Mouse (Mus musculus) CH12.LX (cell line): Measurements from ENCODE around the gene Tspan5. TPM values are rescaled to one million over a fixed set of nuclear protein-coding genes. Genes with fewer than 3 reads are reported as not detected.

ENCODE experiments used
- DNase-seq: peaks from one replicate; pipeline ENCODE4 v3.0.0-alpha.2; 2013; ENCODE audit errors: extremely low read depth
- H3K27ac ChIP-seq: 2 replicates; pipeline ENCODE4 v1.5.1; 2012; ENCODE audit warnings: low read depth, mild to moderate bottlenecking, control low read depth, moderate library complexity; ENCODE audit not compliant: insufficient read depth
- H3K27me3 ChIP-seq: replicated peaks from 2 replicates; pipeline ENCODE3; 2012; ENCODE audit warnings: inconsistent platforms
- H3K36me3 ChIP-seq, 2 experiments: replicated peaks in 1 of 2; 2 replicates each; pipeline versions ENCODE3 to v1.6.1; 2012; ENCODE audit warnings: inconsistent platforms in 1 of 2, low read length in 1 of 2, mild to moderate bottlenecking in 1 of 2, mixed read lengths in 1 of 2, moderate library complexity in 1 of 2; ENCODE audit not compliant: control insufficient read depth in 1 of 2, insufficient read depth in 1 of 2
- H3K4me1 ChIP-seq, 2 experiments: 2 replicates each; pipeline ENCODE4 v1.6.1; 2012; ENCODE audit warnings: inconsistent platforms in 1 of 2, moderate library complexity in 1 of 2; ENCODE audit not compliant: insufficient read depth in 2 of 2, control insufficient read depth in 1 of 2
- H3K4me2 ChIP-seq: 2 replicates; pipeline ENCODE4 v1.6.1; 2012; ENCODE audit warnings: low read depth, mild to moderate bottlenecking, control low read depth; ENCODE audit not compliant: poor library complexity, insufficient read depth, severe bottlenecking
- H3K4me3 ChIP-seq, 3 experiments: fragments of 150-350 bp in 1 of 3; sonication (generic) in 1 of 3; replicated peaks in 1 of 3; 2 replicates each; pipeline versions ENCODE3 to v1.5.1; 2011 to 2012; ENCODE audit warnings: low read depth in 2 of 3, low read length in 2 of 3, mild to moderate bottlenecking in 2 of 3, moderate library complexity in 2 of 3, control low read depth in 1 of 3, improper control_type of control experiment in 1 of 3, inconsistent platforms in 1 of 3, mixed read lengths in 1 of 3; ENCODE audit not compliant: poor library complexity in 1 of 3
- H3K79me2 ChIP-seq: replicated peaks from 2 replicates; pipeline ENCODE4 v1.6.1; 2012; ENCODE audit warnings: mild to moderate bottlenecking, moderate library complexity; ENCODE audit not compliant: control insufficient read depth, poor library complexity, insufficient read depth, severe bottlenecking; ENCODE audit errors: extremely low read depth
- H3K9ac ChIP-seq: 2 replicates; pipeline ENCODE4 v1.6.1; 2012; ENCODE audit warnings: low read depth, mild to moderate bottlenecking, control low read depth, moderate library complexity; ENCODE audit not compliant: insufficient read depth
- H3K9me3 ChIP-seq: replicated peaks from 2 replicates; pipeline ENCODE3; 2012; ENCODE audit warnings: low read length, inconsistent platforms, mixed read lengths
- CHD1 ChIP-seq: IDR thresholded peaks from 2 replicates; pipeline ENCODE4 v1.6.1; 2012; ENCODE audit warnings: low read depth, low read length, improper control_type of control experiment, inconsistent platforms
- CHD2 ChIP-seq: IDR thresholded peaks from 2 replicates; pipeline ENCODE4 v1.6.1; 2011; ENCODE audit warnings: low read length, improper control_type of control experiment
- CTCF ChIP-seq, 2 experiments: IDR thresholded peaks in 1 of 2; conservative IDR thresholded peaks in 1 of 2; 2 replicates each; pipeline ENCODE4 v1.5.1; 2011 to 2012; ENCODE audit warnings: low read depth in 2 of 2, low read length in 2 of 2, improper control_type of control experiment in 1 of 2, inconsistent platforms in 1 of 2, mild to moderate bottlenecking in 1 of 2, moderate library complexity in 1 of 2
- E2F4 ChIP-seq: IDR thresholded peaks from 2 replicates; pipeline ENCODE4 v1.6.1; 2011; ENCODE audit warnings: low read depth, low read length, improper control_type of control experiment; ENCODE audit not compliant: insufficient replicate concordance
- EP300 ChIP-seq: IDR thresholded peaks from 2 replicates; pipeline ENCODE4 v1.6.1; 2011; ENCODE audit warnings: low read length, improper control_type of control experiment
- GABPA ChIP-seq: IDR thresholded peaks from 2 replicates; pipeline ENCODE4 v1.6.1; 2012; ENCODE audit warnings: low read depth, low read length, improper control_type of control experiment, inconsistent platforms; ENCODE audit not compliant: insufficient replicate concordance
- HCFC1 ChIP-seq: IDR thresholded peaks from 2 replicates; pipeline ENCODE4 v1.6.1; 2012; ENCODE audit warnings: low read depth, mild to moderate bottlenecking, inconsistent platforms, low read length, improper control_type of control experiment
- IRF4 ChIP-seq: IDR thresholded peaks from 2 replicates; pipeline ENCODE4 v1.6.1; 2014; ENCODE audit warnings: low read depth, mild to moderate bottlenecking, inconsistent platforms, low read length, improper control_type of control experiment
- JUN ChIP-seq: IDR thresholded peaks from 2 replicates; pipeline ENCODE4 v1.6.1; 2011; ENCODE audit warnings: low read depth, mild to moderate bottlenecking, low read length, improper control_type of control experiment, moderate library complexity; ENCODE audit not compliant: insufficient read depth
- JUND ChIP-seq: conservative IDR thresholded peaks from 2 replicates; pipeline ENCODE4 v1.6.1; 2011; ENCODE audit warnings: low read depth, low read length, improper control_type of control experiment
- KAT2A ChIP-seq: IDR thresholded peaks from 2 replicates; pipeline ENCODE4 v1.6.1; 2012; ENCODE audit warnings: low read length, improper control_type of control experiment, inconsistent platforms; ENCODE audit not compliant: insufficient replicate concordance
- MAX ChIP-seq: IDR thresholded peaks from 2 replicates; pipeline ENCODE4 v1.6.1; 2011; ENCODE audit warnings: low read length, improper control_type of control experiment
- MAZ ChIP-seq: IDR thresholded peaks from 2 replicates; pipeline ENCODE4 v1.6.1; 2012; ENCODE audit warnings: low read depth, mild to moderate bottlenecking, inconsistent platforms, low read length, improper control_type of control experiment, moderate library complexity
- MYC ChIP-seq: IDR thresholded peaks from 2 replicates; pipeline ENCODE4 v1.6.1; 2011; ENCODE audit warnings: low read depth, mild to moderate bottlenecking, improper control_type of control experiment, low read length
- NELFE ChIP-seq: IDR thresholded peaks from 2 replicates; pipeline ENCODE4 v1.6.1; 2011; ENCODE audit warnings: low read depth, low read length, improper control_type of control experiment
- POLR2AphosphoS2 ChIP-seq: IDR thresholded peaks from 2 replicates; pipeline ENCODE4 v1.6.1; 2011; ENCODE audit warnings: low read depth, low read length, improper control_type of control experiment
- RAD21 ChIP-seq: IDR thresholded peaks from 2 replicates; pipeline ENCODE4 v1.6.1; 2011; ENCODE audit warnings: low read depth, mild to moderate bottlenecking, low read length, improper control_type of control experiment, moderate library complexity
- RCOR1 ChIP-seq: conservative IDR thresholded peaks from 2 replicates; pipeline ENCODE4 v1.6.1; 2012; ENCODE audit warnings: low read depth, mild to moderate bottlenecking, inconsistent platforms, low read length, improper control_type of control experiment
- SMC3 ChIP-seq: IDR thresholded peaks from 2 replicates; pipeline ENCODE4 v1.6.1; 2011; ENCODE audit warnings: low read depth, low read length, improper control_type of control experiment
- TBP ChIP-seq: conservative IDR thresholded peaks from 2 replicates; pipeline ENCODE4 v1.6.1; 2011; ENCODE audit warnings: low read depth, low read length, improper control_type of control experiment
- TCF12 ChIP-seq: IDR thresholded peaks from 2 replicates; pipeline ENCODE4 v1.6.1; 2014; ENCODE audit warnings: low read depth, mild to moderate bottlenecking, inconsistent platforms, low read length, improper control_type of control experiment
- UBTF ChIP-seq: IDR thresholded peaks from 2 replicates; pipeline ENCODE4 v1.6.1; 2012; ENCODE audit warnings: low read depth, mild to moderate bottlenecking, inconsistent platforms, low read length, improper control_type of control experiment, moderate library complexity
- USF1 ChIP-seq: IDR thresholded peaks from 2 replicates; pipeline ENCODE4 v1.6.1; 2014; ENCODE audit warnings: low read depth, mild to moderate bottlenecking, inconsistent platforms, low read length, improper control_type of control experiment
- USF2 ChIP-seq: conservative IDR thresholded peaks from 2 replicates; pipeline ENCODE4 v1.6.1; 2011; ENCODE audit warnings: low read depth, low read length, improper control_type of control experiment
- ZC3H11A ChIP-seq: IDR thresholded peaks from 2 replicates; pipeline ENCODE4 v1.6.1; 2012; ENCODE audit warnings: low read depth, mild to moderate bottlenecking, inconsistent platforms, low read length, improper control_type of control experiment
- dilution Hi-C: fragments of 300-500 bp; cut with MboI; formaldehyde crosslinking; loops from 2 replicates; pipeline ENCODE4 v1.14.3; 2020; ENCODE audit warnings: low sequenced_read_pairs; ENCODE audit not compliant: extremely low pct_unique_long_range_greater_than_20kb, extremely low pct_ligation_motif_present
- in situ Hi-C: fragments of 300-500 bp; cut with MboI; formaldehyde crosslinking; loops from 3 replicates; pipeline ENCODE4 v1.14.3; 2019; ENCODE audit warnings: low sequenced_read_pairs, low pct_ligation_motif_present, low pct_unique_long_range_greater_than_20kb, mixed read lengths
- polyA plus RNA-seq: library from polyadenylated mRNA; unstranded; fragments of >175 nt; gene quantifications from 2 replicates; pipeline ENCODE4 v1.2.1, GENCODE M21; 2012; ENCODE audit warnings: low read depth; ENCODE audit not compliant: insufficient read length
- total RNA-seq, 2 experiments: library from RNA; depleted of rRNA; stranded (reverse); fragments of 300-350 nt in 1 of 2; fragments of >200 nt in 1 of 2; gene quantifications; 2 replicates each; pipeline ENCODE4 v1.2.3; 2012 to 2014

Gene Tspan5
- total and polyA plus RNA-seq, 3 experiments, result 17.2 to 43.1 (median 25.9) TPM

GRCm38 (mm10) chr3:138876418-138876817 is 134.4 kb downstream of the Tspan5 start:
- DNase-seq, result no peak
- TF ChIP-seq JUN, result no peak
- TF ChIP-seq MYC, result no peak
- no peak for TF ChIP-seq TBP
- TF ChIP-seq CHD2, result no peak
- no peak for TF ChIP-seq KAT2A
- TF ChIP-seq GABPA, result no peak
- no peak for TF ChIP-seq POLR2AphosphoS2
- no peak for TF ChIP-seq MAX
- TF ChIP-seq, all 38 proteins: peak for 0
- no peak overlapping the region for H3K27ac ChIP-seq
- no peak overlapping the region for H3K4me3 ChIP-seq
- H3K9ac ChIP-seq, result no peak overlapping the region
- H3K4me2 ChIP-seq, result no peak overlapping the region
- H3K79me2 ChIP-seq, result no peaks in the 10 kb centered on the region
- dilution Hi-C loops, result no loop called here
- peaks cover 10 to 37% of the 10 kb centered on the region in 2 experiments for H3K4me1 ChIP-seq
- no peaks in the 10 kb centered on the region for H3K27me3 ChIP-seq
- peaks cover 0 to 68% of the 10 kb centered on the region in 2 experiments for H3K36me3 ChIP-seq
- in situ Hi-C loops, result no loop called here
- H3K9me3 ChIP-seq, result peaks cover 2% of the 10 kb centered on the region

- in situ Hi-C loops, result no loop called here
- Histone ChIP-seq H3K4me3 (no peak overlapping the region), H3K9me3 (peaks cover 2% of the 10 kb centered on the region)
- TF ChIP-seq IRF4, result no peak
- no peak for TF ChIP-seq RCOR1
- TF ChIP-seq, all 38 proteins: peak for 0
- Histone ChIP-seq H3K27ac (no peak overlapping the region), H3K9ac (no peak overlapping the region), H3K4me2 (no peak overlapping the region), H3K79me2 (no peaks in the 10 kb centered on the region), H3K4me1 (peaks cover 10 to 37% of the 10 kb centered on the region in 2 experiments), H3K36me3 (peaks cover 0 to 65% of the 10 kb centered on the region in 2 experiments), H3K27me3 (no peaks in the 10 kb centered on the region)
- dilution Hi-C loops, result no loop called here
- DNase-seq, result no peak
Measured at GRCm38 (mm10) chr3:138876931-138877361, 135.0 kb downstream of the Tspan5 start.

GRCm38 (mm10) chr3:138877741-138878140 is 135.7 kb downstream of the Tspan5 start:
- Histone ChIP-seq H3K4me1 (peaks cover 10 to 37% of the 10 kb centered on the region in 2 experiments), H3K9ac (no peak overlapping the region), H3K4me2 (no peak overlapping the region), H3K4me3 (no peak overlapping the region), H3K27me3 (no peaks in the 10 kb centered on the region), H3K9me3 (peaks cover 2% of the 10 kb centered on the region), H3K36me3 (peaks cover 0 to 63% of the 10 kb centered on the region in 2 experiments), H3K27ac (no peak overlapping the region), H3K79me2 (no peaks in the 10 kb centered on the region)
- TF ChIP-seq UBTF, result no peak
- no peak for TF ChIP-seq JUND
- TF ChIP-seq NELFE, result no peak
- TF ChIP-seq E2F4, result no peak
- no peak for TF ChIP-seq MYC
- no peak for TF ChIP-seq SMC3
- no peak for TF ChIP-seq JUN
- TF ChIP-seq USF2, result no peak
- TF ChIP-seq EP300, result no peak
- TF ChIP-seq RAD21, result no peak
- no peak for TF ChIP-seq TBP
- no peak for TF ChIP-seq CTCF (conservative IDR thresholded peaks at IDR 0.05 in 1 of 2, IDR thresholded peaks at IDR 0.05 in 1 of 2; ENCODE audit: low read depth in 2 of 2, low read length in 2 of 2)
- no peak for TF ChIP-seq MAZ
- no peak for TF ChIP-seq TCF12
- no peak for TF ChIP-seq ZC3H11A
- no peak for TF ChIP-seq CHD1
- no peak for TF ChIP-seq USF1
- no peak for TF ChIP-seq POLR2AphosphoS2
- no peak for TF ChIP-seq HCFC1
- dilution Hi-C loops, result no loop called here
- in situ Hi-C loops, result no loop called here
- DNase-seq, result no peak
